Mouse (Mus musculus): ENCODE measurements around the gene Prss46.

DNA sequence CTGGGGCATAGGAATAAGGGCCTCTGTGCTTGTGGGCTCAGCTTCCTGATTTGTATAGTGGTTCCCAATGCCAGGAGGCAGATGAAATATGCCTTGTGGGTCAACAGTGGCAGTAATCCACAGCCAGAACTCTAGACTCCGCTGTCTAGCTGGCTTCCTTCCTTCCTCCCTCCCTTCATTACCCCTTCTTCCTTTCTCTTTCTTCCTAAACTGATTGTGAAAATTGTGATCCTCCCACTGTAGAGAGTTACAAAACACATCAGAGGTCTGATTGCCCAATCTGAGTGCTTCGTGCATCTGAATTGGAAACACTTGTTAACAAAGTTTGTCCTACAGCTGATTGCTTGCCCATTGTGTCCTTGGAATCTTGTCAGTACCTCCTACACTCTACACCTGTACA, 2.9 kb upstream of the Prss46 start:
- no peak for TF ChIP-seq CTCF (conservative IDR thresholded peaks at IDR 0.05; ENCODE audit: insufficient read depth, insufficient read length, low read depth, low read length)
- TF ChIP-seq POLR2A (IDR thresholded peaks at IDR 0.05; ENCODE audit: low read depth, low read length): no peak

All from kidney, adult 2 months (tissue).